Mouse (Mus musculus) adrenal gland, postnatal 36 days (tissue): ENCODE measurements around the gene Gm20403. TPM values are rescaled to one million over a fixed set of nuclear protein-coding genes. Genes with fewer than 3 reads are reported as not detected.

Experiments
- total RNA-seq, 2 experiments: library from RNA; stranded (reverse); gene quantifications; 2 replicates each; pipeline ENCODE4 v1.2.3; 2021

The Gm20403 gene
- total RNA-seq, 2 experiments from 2014 or later = not detected

Other genes starting within 250 kb of the Gm20403 start
- gene Snx6, start 190.8 kb downstream of the Gm20403 start, total RNA-seq = 10 to 100 TPM; 62.8 to 67.5 TPM
- gene Cfl2, start 123.7 kb downstream of the Gm20403 start, total RNA-seq = 100 to 1,000 TPM; 121 to 150 TPM
- 10 to 100 TPM; 19.7 to 35.8 TPM for gene Baz1a, start 27.8 kb upstream of the Gm20403 start, total RNA-seq
- 10 to 100 TPM in 1 of 2 experiments, 1 to 10 TPM in 1; 9.4 to 11.4 TPM for gene 2700097O09Rik, start 93.6 kb upstream of the Gm20403 start, total RNA-seq
- gene Srp54a, start 93.7 kb upstream of the Gm20403 start, total RNA-seq = 100 to 1,000 TPM; 132 to 195 TPM
- 10 to 100 TPM; 12.4 to 12.8 TPM for gene Fam177a, start 137.9 kb upstream of the Gm20403 start, total RNA-seq
- gene Srp54b, start 168.6 kb upstream of the Gm20403 start, total RNA-seq = 100 to 1,000 TPM in 1 of 2 experiments, 10 to 100 TPM in 1; 85.3 to 115 TPM
- under 1 TPM; 0.86 to 0.95 TPM for gene 1700047I17Rik2, start 213.1 kb upstream of the Gm20403 start, total RNA-seq
- gene Srp54c, start 243.6 kb upstream of the Gm20403 start, total RNA-seq = 10 to 100 TPM; 43.1 to 66.4 TPM